Mouse (Mus musculus) gastrocnemius, postnatal 4 days (tissue): ENCODE results near the gene Rps6kb1. TPM values are rescaled to one million over a fixed set of nuclear protein-coding genes. Genes with fewer than 3 reads are reported as not detected.

Source experiments
- DNase-seq, 2 experiments: peaks; one replicate each; pipeline ENCODE4 v3.0.0; 2021 to 2022; ENCODE audit warnings: low spot score in 2 of 2, mixed read lengths in 2 of 2
- total RNA-seq, 2 experiments: library from RNA; stranded (reverse); gene quantifications; 2 replicates each; pipeline ENCODE4 v1.2.3; 2021

Rps6kb1 gene
- total RNA-seq, 2 experiments from 2014 or later, result 50.5 to 56.8 TPM

GRCm38 (mm10) chr11:86581943-86582542 lies 37.4 kb upstream of the Rps6kb1 start:
- DNase-seq, result no peak

GRCm38 (mm10) chr11:86581250-86581753 lies 36.7 kb upstream of the Rps6kb1 start:
- DNase-seq, result peak in 1 of 2 experiments; percentile 23

GRCm38 (mm10) chr11:86580319-86581113 lies 35.9 kb upstream of the Rps6kb1 start:
- no peak for DNase-seq

- peak in 1 of 2 experiments; percentile 22 for DNase-seq
Observed at GRCm38 (mm10) chr11:86579731-86580318, 35.2 kb upstream of the Rps6kb1 start.

GRCm38 (mm10) chr11:86578809-86579730 lies 34.5 kb upstream of the Rps6kb1 start:
- peak in 1 of 2 experiments; percentile 56 for DNase-seq

- DNase-seq, result no peak
Observed at GRCm38 (mm10) chr11:86578106-86578808, 33.7 kb upstream of the Rps6kb1 start.

GRCm38 (mm10) chr11:86577231-86577630 lies 32.6 kb upstream of the Rps6kb1 start:
- no peak for DNase-seq

- DNase-seq, result no peak
Observed at GRCm38 (mm10) chr11:86575632-86576378, 31.2 kb upstream of the Rps6kb1 start.

GRCm38 (mm10) chr11:86574408-86574807 lies 29.8 kb upstream of the Rps6kb1 start:
- no peak for DNase-seq

- DNase-seq, result no peak
Observed at GRCm38 (mm10) chr11:86573646-86574231, 29.1 kb upstream of the Rps6kb1 start.

- DNase-seq, result no peak
Observed at GRCm38 (mm10) chr11:86572623-86573022, 28.0 kb upstream of the Rps6kb1 start.

- DNase-seq, result no peak
Observed at GRCm38 (mm10) chr11:86571871-86572270, 27.3 kb upstream of the Rps6kb1 start.

GRCm38 (mm10) chr11:86571047-86571855 lies 26.6 kb upstream of the Rps6kb1 start:
- peak in 1 of 2 experiments; percentile 15 for DNase-seq

- DNase-seq, result peak in 1 of 2 experiments; percentile 29
Observed at GRCm38 (mm10) chr11:86570261-86570746, 25.7 kb upstream of the Rps6kb1 start.

GRCm38 (mm10) chr11:86568425-86568824 lies 23.8 kb upstream of the Rps6kb1 start:
- no peak for DNase-seq

GRCm38 (mm10) chr11:86558258-86558657 lies 13.7 kb upstream of the Rps6kb1 start:
- DNase-seq, result no peak

- no peak for DNase-seq
Observed at GRCm38 (mm10) chr11:86553525-86553924, 8.9 kb upstream of the Rps6kb1 start.

- DNase-seq, result no peak
Observed at GRCm38 (mm10) chr11:86547412-86547811, 2.8 kb upstream of the Rps6kb1 start.
